Mouse (Mus musculus): ENCODE results near the gene Gm5965.
"Not testable (repeated sequence)": the region's sequence is repeated elsewhere in the genome, so short reads cannot be mapped to it uniquely, and the experiment has no call there.

Gene Gm5965

DNA sequence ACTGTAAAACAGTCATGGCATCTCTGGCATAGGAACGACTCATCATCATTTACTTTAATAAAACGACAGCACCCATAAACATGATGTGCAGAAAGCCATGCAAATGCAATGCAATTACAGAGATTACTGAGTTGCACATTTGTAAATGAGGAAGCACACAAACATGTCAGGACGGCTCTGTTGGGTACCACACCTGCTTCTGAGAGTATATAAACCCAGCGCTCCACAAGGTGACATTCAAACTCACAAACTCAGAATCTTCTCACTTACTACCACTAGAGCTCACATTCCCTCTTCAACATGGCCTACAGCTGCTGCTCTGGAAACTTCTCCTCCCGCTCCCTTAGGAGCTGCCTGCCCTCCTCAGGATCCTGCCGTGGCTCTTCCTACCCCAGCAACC lies at the start of gene Gm5965:
Gene Gm5965, plus strand, starts transcription at position 301 of the 400 bp plus-strand sequence.
- DNase-seq = no peak

DNA sequence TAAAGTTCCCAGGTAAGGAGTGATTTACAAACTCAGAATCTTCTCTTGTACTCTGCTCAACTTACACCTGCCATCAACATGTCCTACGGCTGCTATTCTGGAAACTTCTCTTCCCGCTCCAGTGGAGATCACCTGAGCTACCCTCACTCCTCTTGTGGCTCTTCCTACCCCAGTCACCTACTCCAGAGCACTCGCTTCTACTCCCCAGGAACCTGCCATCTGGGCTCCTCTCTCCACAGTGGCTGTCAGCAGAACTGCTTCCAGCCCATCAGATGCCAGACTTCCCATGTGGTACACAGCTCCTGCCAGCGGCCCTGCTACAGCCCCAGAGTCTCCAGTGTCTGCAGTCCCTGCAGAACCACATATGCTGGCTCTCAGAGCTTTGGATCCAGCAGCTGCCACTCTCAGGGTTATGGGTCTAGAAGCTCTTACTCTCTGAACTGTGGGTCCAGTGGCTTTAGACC lies 48.9 kb upstream of the Gm5965 start, which contains the start of gene Krtap13-1:
Gene Krtap13-1, plus strand, starts transcription at position 51 of the 464 bp plus-strand sequence.
- no peak for DNase-seq

DNA sequence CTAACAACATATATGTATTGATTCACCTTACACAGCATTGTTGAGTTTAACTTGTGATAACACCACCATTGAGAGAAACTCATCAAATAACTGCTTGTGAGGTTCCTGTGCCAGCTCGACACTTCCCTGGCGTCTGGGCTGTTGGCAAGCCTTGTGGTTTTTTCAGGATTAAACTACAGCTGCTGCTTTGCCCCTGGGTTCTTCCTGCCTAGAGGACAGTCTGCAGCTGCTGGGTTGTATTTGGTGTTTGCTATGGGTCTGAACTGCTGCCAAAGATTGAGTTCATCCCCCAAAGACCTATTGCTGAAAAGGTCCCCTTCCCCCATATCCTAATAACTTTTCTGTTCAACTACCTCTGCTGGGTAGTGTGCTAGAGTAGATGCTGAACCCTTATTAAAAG lies 42.3 kb upstream of the Gm5965 start:
- DNase-seq = no peak

DNA sequence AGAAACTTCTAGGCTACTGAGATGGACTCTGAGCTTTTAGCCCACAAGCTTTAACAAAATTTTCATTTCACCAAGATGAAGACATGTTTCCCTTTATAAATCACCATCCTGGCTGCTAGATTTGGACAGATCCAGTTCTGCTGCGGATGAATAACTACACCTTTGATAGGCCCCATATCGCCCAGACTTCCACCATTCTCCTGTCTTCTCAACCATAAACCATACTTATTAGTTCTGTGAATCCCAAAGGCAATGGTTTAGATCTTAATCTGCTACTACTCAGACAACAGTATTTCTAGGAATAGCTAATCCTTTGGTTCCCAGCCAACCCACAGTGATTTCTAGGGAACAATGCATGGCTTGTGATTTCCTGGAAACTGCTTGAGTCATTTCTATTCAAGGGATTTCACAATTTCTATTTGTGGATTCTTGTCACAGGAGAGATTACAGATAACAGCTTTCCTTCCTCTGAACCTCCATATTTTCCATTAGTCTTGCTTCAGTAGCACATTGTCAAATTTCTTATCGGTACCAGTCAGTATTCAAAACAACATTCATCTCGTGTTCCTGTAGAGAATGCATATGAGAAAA lies 32.9 kb upstream of the Gm5965 start:
- DNase-seq = no peak

DNA sequence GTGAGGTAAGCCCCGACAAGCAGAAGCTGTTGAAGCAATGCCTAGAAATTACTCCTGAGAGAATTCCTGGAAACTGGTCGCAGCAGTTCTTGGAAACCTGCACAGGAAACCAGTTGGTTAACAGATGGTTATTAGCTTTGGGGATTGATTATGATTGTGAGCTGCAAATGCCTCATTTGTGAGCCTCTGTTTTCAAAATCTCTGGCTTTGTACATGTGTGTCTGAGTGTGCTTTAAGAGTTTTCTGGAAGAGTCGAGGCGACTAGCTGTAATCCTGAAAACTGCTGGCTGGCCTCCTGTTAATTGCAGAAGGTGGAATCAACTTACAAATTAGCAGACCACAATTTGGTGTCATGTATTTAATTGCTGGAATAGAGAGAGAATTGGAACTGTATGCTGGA lies 29.8 kb upstream of the Gm5965 start:
- no peak for DNase-seq

DNA sequence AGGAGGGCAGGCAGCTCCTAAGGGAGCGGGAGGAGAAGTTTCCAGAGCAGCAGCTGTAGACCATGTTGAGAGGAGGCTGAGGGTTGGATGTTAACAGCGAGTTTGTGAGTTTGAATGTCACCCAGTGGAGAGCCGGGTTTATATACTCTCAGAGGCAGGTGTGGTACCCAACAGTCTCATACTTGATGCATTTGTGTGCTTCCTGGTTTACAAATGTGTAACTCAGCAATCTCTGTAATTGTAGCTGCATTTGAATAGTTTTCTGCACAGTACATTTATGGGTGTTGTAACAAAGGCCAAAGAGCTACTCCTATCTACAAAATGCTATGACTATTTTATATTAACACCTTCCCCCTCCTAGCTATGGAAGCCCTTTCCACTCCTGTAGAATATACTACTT lies 26.2 kb upstream of the Gm5965 start, which contains the start of gene Krtap13:
Gene Krtap13, minus strand, starts transcription at position 101 of the 400 bp plus-strand sequence.
- not testable (repeated sequence) for DNase-seq

DNA sequence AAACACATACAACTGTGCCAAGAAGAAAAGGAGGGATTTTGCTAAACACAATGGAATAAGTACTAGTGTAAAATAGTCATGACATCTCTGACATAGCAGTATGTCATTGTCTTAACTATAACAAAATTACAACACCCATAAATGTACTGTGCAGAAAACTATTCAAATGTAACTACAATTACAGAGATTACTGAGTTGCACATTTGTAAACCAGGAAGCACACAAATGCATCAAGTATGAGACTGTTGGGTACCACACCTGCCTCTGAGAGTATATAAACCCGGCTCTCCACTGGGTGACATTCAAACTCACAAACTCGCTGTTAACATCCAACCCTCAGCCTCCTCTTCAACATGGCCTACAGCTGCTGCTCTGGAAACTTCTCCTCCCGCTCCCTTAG lies 19.1 kb upstream of the Gm5965 start, which contains the start of gene 2310034C09Rik:
Gene 2310034C09Rik, plus strand, starts transcription at position 301 of the 400 bp plus-strand sequence.
- not testable (repeated sequence) for DNase-seq

DNA sequence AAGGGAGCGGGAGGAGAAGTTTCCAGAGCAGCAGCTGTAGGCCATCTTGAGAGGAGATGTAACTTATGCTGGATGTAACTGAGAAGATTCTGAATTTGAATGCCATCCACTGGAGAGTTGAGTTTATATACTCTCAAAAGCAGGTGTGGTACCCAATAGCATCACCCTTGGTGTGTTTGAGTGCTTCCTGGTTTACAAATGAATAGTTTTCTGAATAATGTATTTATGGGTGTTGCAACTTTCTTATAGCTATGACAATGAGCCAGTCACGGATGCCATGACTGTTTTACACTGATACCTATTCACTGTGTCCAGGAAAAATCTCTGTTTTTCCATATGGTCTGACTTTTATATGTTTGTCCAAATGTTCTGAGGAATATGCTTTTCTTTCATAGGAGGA lies 3.6 kb upstream of the Gm5965 start, which contains the start of gene 2310057N15Rik:
Gene 2310057N15Rik, minus strand, starts transcription at position 101 of the 400 bp plus-strand sequence.
- no peak for DNase-seq

DNA sequence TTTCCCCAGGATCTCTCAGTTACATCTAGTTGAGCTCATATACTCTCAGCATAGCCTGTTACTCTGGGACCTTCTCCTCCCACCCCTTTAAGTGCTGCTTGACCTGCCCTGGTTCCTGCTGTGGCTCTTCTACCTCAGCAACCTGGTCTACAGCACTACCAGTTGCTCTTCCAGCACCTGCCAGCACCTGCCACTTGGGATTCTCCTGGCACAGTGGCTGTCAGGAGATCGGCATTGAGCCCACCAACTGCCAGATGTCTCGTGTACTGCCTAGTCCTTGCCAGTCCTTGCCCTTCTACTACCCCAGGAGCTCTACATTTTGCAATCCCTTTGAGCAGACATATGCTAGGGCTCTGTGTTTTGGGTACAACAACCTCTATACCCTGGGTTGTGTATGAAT lies 9.1 kb downstream of the Gm5965 start:
- DNase-seq = no peak

DNA sequence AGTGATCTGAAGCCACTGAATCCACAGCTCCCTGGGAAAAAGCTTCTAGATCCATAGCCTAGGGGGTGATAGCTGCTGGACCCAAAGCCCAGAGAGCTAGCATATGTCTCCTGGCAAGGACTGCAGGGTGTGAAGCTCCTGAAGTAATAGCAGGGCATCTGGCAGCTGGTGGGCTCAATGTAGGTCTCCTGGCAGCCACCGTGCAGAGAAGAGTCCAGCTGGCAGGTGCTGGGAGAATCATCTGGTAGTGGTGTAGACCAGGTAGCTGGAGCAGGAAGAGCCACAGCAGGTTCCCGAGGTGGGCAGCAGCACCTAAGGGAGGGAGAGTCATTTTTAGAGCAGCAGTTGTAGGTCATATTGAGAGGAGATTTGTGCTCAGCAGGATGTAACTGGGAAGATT lies 34.1 kb downstream of the Gm5965 start, which contains the start of gene Gm20741:
Gene Gm20741, minus strand, starts transcription at position 394 of the 400 bp plus-strand sequence.
- no peak for DNase-seq

DNA sequence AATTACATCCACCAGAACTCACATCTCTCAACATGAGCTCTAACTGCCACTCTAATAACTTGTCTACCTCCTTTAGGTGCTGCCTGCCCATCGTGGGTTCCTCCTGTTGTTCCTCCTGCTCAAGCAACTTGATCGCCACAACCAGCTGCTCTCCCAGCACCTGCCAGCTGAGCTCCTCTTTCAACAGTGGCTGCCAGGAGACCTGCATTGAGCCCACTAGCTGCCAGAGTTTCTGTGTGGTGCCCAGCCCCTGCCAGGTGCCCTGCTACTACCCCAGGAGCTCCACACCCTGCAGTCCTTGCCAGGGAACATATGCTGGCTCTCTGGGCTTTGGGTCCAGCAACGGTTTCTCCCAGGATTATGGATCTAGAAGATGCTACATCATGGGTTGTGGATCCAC lies 42.4 kb downstream of the Gm5965 start, which contains the start of gene Krtap15:
Gene Krtap15, plus strand, starts transcription at position 150 of the 400 bp plus-strand sequence.
- no peak for DNase-seq

DNA sequence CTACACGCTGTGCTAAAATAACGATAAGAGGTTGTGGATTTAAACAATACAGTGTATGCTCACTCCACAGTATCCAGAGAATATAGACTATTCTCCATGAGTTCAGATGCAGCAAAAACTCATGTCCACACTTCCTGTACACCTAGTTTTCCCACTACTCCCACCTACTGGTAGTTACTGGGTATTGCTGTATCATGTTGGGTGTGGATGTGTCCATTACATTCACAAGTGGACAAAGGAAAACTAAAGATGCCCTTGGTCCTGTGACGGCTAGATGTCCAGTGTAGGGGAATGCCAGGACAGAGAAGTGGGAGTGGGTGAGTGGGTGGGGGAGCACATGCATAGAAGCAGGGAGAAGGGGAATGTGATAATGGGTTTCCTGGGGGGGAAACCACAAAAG lies 46.0 kb downstream of the Gm5965 start:
- DNase-seq = no peak

DNA sequence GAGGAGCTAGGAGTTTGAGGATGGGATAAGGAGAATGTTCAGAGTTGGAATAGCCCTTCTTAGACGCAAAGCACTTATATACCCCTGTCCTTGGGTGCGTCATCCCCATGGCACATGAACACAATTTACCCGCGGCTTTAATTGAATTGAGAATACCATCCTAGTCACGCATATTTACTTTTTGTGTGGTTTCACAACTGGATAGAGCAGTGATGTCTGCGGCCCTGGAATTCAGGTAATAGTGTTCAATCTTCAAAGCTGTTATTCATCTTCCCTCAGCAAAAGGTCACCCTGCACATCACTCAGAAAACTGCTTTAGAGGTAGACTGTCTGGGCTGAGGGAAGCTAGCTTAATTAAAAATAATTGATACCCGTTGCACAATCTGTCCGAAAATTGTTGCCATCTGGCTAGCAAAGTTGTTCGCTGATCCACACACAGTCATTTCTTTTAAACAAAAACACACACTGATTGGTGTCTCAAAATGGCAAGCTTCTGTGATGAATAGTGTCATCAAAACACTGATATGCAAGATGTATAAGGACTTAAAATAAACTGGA lies 48.5 kb downstream of the Gm5965 start, which contains the start of gene Krtap14:
Gene Krtap14, minus strand, starts transcription at position 51 of the 558 bp plus-strand sequence.
- DNase-seq = no peak

DNA sequence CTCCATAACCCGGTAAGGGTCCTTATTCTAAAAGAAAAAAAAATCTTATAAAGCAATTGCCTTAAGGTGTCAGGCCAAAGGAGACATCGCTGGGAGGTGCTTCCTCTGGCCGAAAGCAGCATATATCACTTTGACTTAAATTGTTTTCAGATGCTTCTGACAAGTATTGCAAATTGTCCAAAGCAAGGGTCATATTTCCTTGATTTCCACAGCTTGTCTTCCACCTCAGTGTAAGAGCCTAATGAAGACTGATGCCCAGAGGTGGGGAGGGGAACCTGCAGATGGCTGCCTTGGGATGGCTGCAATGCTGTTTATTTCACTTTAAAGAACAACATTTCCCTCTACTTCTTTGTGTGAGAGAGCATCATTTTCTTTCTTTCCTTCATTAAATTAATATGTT lies 49.3 kb downstream of the Gm5965 start:
- DNase-seq = no peak
